36 mouse cellular contexts compared by ENCODE assay signal in the genomic region with DNA sequence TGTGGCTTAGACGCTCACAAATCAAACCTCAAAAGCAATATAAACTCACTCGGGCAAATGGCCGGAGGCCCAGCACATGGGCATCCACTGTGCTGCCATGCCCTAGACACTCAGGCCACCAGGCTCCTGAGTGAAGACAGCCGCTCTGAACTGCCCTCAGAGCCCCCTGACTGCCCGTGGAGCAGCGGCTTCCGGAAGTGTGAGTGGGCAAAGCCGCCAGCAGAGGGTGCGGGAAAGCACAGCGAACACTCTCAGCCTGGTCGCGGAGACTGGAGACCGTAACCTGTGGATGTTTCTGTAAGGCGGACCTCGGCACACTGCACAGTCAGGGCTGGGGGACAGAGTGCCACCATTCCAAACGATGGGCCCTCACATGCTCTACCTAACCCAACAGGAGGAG. TPM values are rescaled to one million over a fixed set of nuclear protein-coding genes. Genes with fewer than 3 reads are reported as not detected.
DNase-seq lines count a peak whose midpoint lies in the region; ATAC-seq and TF ChIP-seq lines count a peak whose summit lies in the region.
"Had no signal": no experiment of that assay in that cellular context is flagged by ENCODE, and none has a peak within 500 bp of the region (broad histone marks: within the 10 kb centered on the region; RNA-seq: fewer than 3 reads in every experiment).

No protein-coding gene starts in this region.

- TF ChIP-seq CTCF in liver, embryonic 14.5 days (IDR thresholded peaks at IDR 0.05; ENCODE audit: low read depth): peak; percentile 30; the same call in 1 of the 2 replicates
- peak; percentile 11; the same call in 1 of the 2 replicates for TF ChIP-seq CTCF in E14TG2a.4 (conservative IDR thresholded peaks at IDR 0.05; ENCODE audit: low read length)

- no peaks in the 10 kb centered on the region for H3K36me3 ChIP-seq in liver, embryonic 14.5 days (replicated peaks; ENCODE audit: control insufficient read depth, insufficient read depth, low read depth)
- H3K36me3 ChIP-seq in liver, embryonic 12.5 days: peaks cover 75% of the 10 kb centered on the region
- peaks cover 75% of the 10 kb centered on the region for H3K36me3 ChIP-seq in E14TG2a.4 (ENCODE audit: insufficient read depth, low read length)

- no peaks in the 10 kb centered on the region for H3K4me1 ChIP-seq in liver, embryonic 14.5 days (replicated peaks; ENCODE audit: control insufficient read depth in 2 of 2, insufficient read depth in 2 of 2, low read length in 1 of 2)
- H3K4me1 ChIP-seq in liver, embryonic 12.5 days: peaks cover 8% of the 10 kb centered on the region; the same call in 1 of the 2 replicates
- H3K4me1 ChIP-seq in E14TG2a.4 (replicated peaks; ENCODE audit: low read depth, low read length): peaks cover 70% of the 10 kb centered on the region
- H3K4me1 ChIP-seq: forebrain, embryonic 13.5 days; limb, embryonic 13.5 days; midbrain, embryonic 12.5 days had no signal

- no peaks in the 10 kb centered on the region for H3K9me3 ChIP-seq in liver, embryonic 14.5 days (ENCODE audit: control insufficient read depth, low read length)
- H3K9me3 ChIP-seq in liver, embryonic 12.5 days (replicated peaks): no peaks in the 10 kb centered on the region
- H3K9me3 ChIP-seq in E14TG2a.4 (ENCODE audit: low read length): no peaks in the 10 kb centered on the region
- H3K9me3 ChIP-seq: forebrain, embryonic 13.5 days; G1E; heart, embryonic 13.5 days; hindbrain, embryonic 10.5 days; limb, embryonic 13.5 days; liver, embryonic 13.5 days; midbrain, embryonic 12.5 days; neural tube, embryonic 13.5 days had no signal

- no peak for TF ChIP-seq EP300 in liver, embryonic 14.5 days (IDR thresholded peaks at IDR 0.05; ENCODE audit: low read depth)

- H3K27ac ChIP-seq in liver, embryonic 14.5 days: no peak overlapping the region
- no peak overlapping the region for H3K27ac ChIP-seq in liver, embryonic 12.5 days
- H3K27ac ChIP-seq: forebrain, embryonic 13.5 days; heart, embryonic 13.5 days; hindbrain, embryonic 10.5 days; limb, embryonic 13.5 days; liver, embryonic 13.5 days; midbrain, embryonic 12.5 days; neural tube, embryonic 13.5 days had no signal

- no peak overlapping the region for H3K9ac ChIP-seq in liver, embryonic 14.5 days (replicated peaks)
- H3K9ac ChIP-seq in liver, embryonic 12.5 days: no peak overlapping the region
- H3K9ac ChIP-seq: forebrain, embryonic 13.5 days; heart, embryonic 13.5 days; limb, embryonic 13.5 days; liver, embryonic 13.5 days; lung, embryonic 14.5 days; midbrain, embryonic 12.5 days; neural tube, embryonic 13.5 days had no signal

- no peak for ATAC-seq in liver, embryonic 14.5 days (ENCODE audit: insufficient read depth)
- no peak for ATAC-seq in liver, embryonic 12.5 days
- ATAC-seq: CD4-positive, CD25-positive, alpha-beta regulatory T cell, adult 4 months; forebrain, embryonic 13.5 days; hindbrain, embryonic 16.5 days; intestine, embryonic 16.5 days had no signal

- no peaks in the 10 kb centered on the region for H3K27me3 ChIP-seq in liver, embryonic 14.5 days (ENCODE audit: control insufficient read depth, insufficient read depth, low read length)
- no peaks in the 10 kb centered on the region for H3K27me3 ChIP-seq in liver, embryonic 12.5 days (replicated peaks)
- H3K27me3 ChIP-seq in E14TG2a.4 (ENCODE audit: insufficient read depth, low read length): no peaks in the 10 kb centered on the region
- H3K27me3 ChIP-seq: forebrain, embryonic 13.5 days; heart, embryonic 13.5 days; limb, embryonic 13.5 days; liver, embryonic 13.5 days; midbrain, embryonic 12.5 days; neural tube, embryonic 13.5 days had no signal

- intact Hi-C loops in gastrocnemius, postnatal 14 days (cut with DNase I; ENCODE audit: low total_unique reads): no loop called here

- H3K4me2 ChIP-seq in liver, embryonic 14.5 days (ENCODE audit: low read depth): no peak overlapping the region
- no peak overlapping the region for H3K4me2 ChIP-seq in liver, embryonic 12.5 days
- H3K4me2 ChIP-seq: forebrain, embryonic 13.5 days; heart, embryonic 13.5 days; limb, embryonic 13.5 days; liver, embryonic 13.5 days; lung, embryonic 14.5 days; midbrain, embryonic 12.5 days; neural tube, embryonic 13.5 days had no signal

- H3K4me3 ChIP-seq in liver, embryonic 14.5 days (ENCODE audit: insufficient read depth in 1 of 2, low read depth in 2 of 2, low read length in 2 of 2): no peak overlapping the region
- no peak overlapping the region for H3K4me3 ChIP-seq in liver, embryonic 12.5 days
- H3K4me3 ChIP-seq in E14TG2a.4 (replicated peaks; ENCODE audit: low read length): peak overlapping the region; percentile 32; the same call in 1 of the 2 replicates
- H3K4me3 ChIP-seq: forebrain, embryonic 13.5 days; heart, embryonic 13.5 days; hindbrain, embryonic 10.5 days; limb, embryonic 13.5 days; liver, embryonic 13.5 days; midbrain, embryonic 12.5 days; neural tube, embryonic 13.5 days had no signal

- DNase-seq in gastrocnemius, postnatal 14 days: peak; percentile 3
- DNase-seq in gastrocnemius, postnatal 4 days (ENCODE audit: low spot score in 2 of 2): no peak
- no peak for DNase-seq in liver, embryonic 14.5 days (ENCODE audit: low read depth in 3 of 3, low spot score in 3 of 3)
- DNase-seq in ES-CJ7 (ENCODE audit: low read depth, low spot score): peak; percentile 59
- no peak for DNase-seq in kidney, postnatal 10 days
- DNase-seq: adrenal gland, postnatal 25 days; heart, postnatal 10 days; kidney, adult 9 months; kidney, postnatal 25 days; liver, embryonic 13.5 days; lung, embryonic 14.5 days; lung, postnatal 36 days; thymus, postnatal 4 days had no signal

- WGBS in liver, embryonic 14.5 days (ENCODE audit: insufficient replicate concordance): 85% methylated on average over 16 of the region's 16 CpGs
- 88% methylated on average over 16 of the region's 16 CpGs for WGBS in liver, embryonic 12.5 days (ENCODE audit: insufficient replicate concordance)

RNA-seq across cellular contexts. Expression of a gene that starts 14.4 kb away (rescaled TPM):
- total RNA-seq in gastrocnemius, postnatal 14 days (2021): not detected
- not detected for total RNA-seq in gastrocnemius, postnatal 4 days (2021)
- not detected in 2 replicates for polyA plus RNA-seq in liver, embryonic 14.5 days (2012; rRNA removed)
- not detected in 2 replicates for polyA plus RNA-seq in liver, embryonic 14.5 days (2014; fragmentation: Nextera tagmentation; extraction: Ambion mirVana)
- polyA plus RNA-seq in liver, embryonic 12.5 days (2016; fragmentation: Nextera tagmentation; extraction: Ambion mirVana): not detected in 2 replicates
- total RNA-seq: adrenal gland, postnatal 25 days; G1E; gastrocnemius, postnatal 36 days; heart, adult 8-10 months; heart, postnatal 10 days; layer of hippocampus, adult 18-20 months; layer of hippocampus, postnatal 25 days; left cerebral cortex, adult 8-10 months; left cerebral cortex, postnatal 36 days; megakaryocyte, adult 5-6 weeks had no signal
- polyA plus RNA-seq: CD4-positive, CD25-positive, alpha-beta regulatory T cell, adult 4 months; embryonic facial prominence, embryonic 11.5 days; forebrain, embryonic 13.5 days; G1E; heart, embryonic 13.5 days; hindbrain, embryonic 10.5 days; hindbrain, embryonic 16.5 days; intestine, embryonic 16.5 days; limb, embryonic 13.5 days; liver, embryonic 13.5 days; lung, embryonic 14.5 days; midbrain, embryonic 12.5 days; neural tube, embryonic 13.5 days; small intestine, adult 2 months; stomach, embryonic 14.5 days; thymus, postnatal 0 days had no signal

RNA-seq across cellular contexts. Expression of a gene that starts 20.1 kb away (rescaled TPM):
- total RNA-seq in gastrocnemius, postnatal 14 days (2021): 10 to 100 TPM; 75.2 to 89.8 TPM
- 10 to 100 TPM; 52.8 to 68.4 TPM for total RNA-seq in gastrocnemius, postnatal 4 days (2021)
- polyA plus RNA-seq in liver, embryonic 14.5 days (2012; rRNA removed): 4.7 and 5.8 TPM in 2 replicates
- 6.6 and 7.1 TPM in 2 replicates for polyA plus RNA-seq in liver, embryonic 14.5 days (2014; fragmentation: Nextera tagmentation; extraction: Ambion mirVana)
- 19.6 and 19.8 TPM in 2 replicates for polyA plus RNA-seq in liver, embryonic 12.5 days (2016; fragmentation: Nextera tagmentation; extraction: Ambion mirVana)

RNA-seq across cellular contexts. Expression of a gene that starts 31.6 kb away (rescaled TPM):
- total RNA-seq in gastrocnemius, postnatal 14 days (2021): 100 to 1,000 TPM; 102 to 136 TPM
- 100 to 1,000 TPM; 104 to 105 TPM for total RNA-seq in gastrocnemius, postnatal 4 days (2021)
- 19.4 and 20.9 TPM in 2 replicates for polyA plus RNA-seq in liver, embryonic 14.5 days (2012; rRNA removed)
- 147 TPM in 2 replicates for polyA plus RNA-seq in liver, embryonic 14.5 days (2014; fragmentation: Nextera tagmentation; extraction: Ambion mirVana)
- 135 and 137 TPM in 2 replicates for polyA plus RNA-seq in liver, embryonic 12.5 days (2016; fragmentation: Nextera tagmentation; extraction: Ambion mirVana)

Comparison
In these comparisons a context has a peak if more than half of its experiments do, and no peak if none do; other contexts are left out.
1. DNase-seq: peak in gastrocnemius, postnatal 14 days (single experiment) and ES-CJ7 (single experiment); none in gastrocnemius, postnatal 4 days (0 of 2), liver, embryonic 14.5 days (0 of 3) and kidney, postnatal 10 days (single experiment).